Mouse (Mus musculus) embryonic fibroblast, embryonic 13.5 days (primary cell): Measurements from ENCODE around the gene Foxp1. TPM values are rescaled to one million over a fixed set of nuclear protein-coding genes. Genes with fewer than 3 reads are reported as not detected.

ENCODE experiments used
- H3K27ac ChIP-seq: 2 replicates; pipeline ENCODE4 v1.5.1; 2012; ENCODE audit warnings: low read length, control low read depth, inconsistent platforms; ENCODE audit not compliant: insufficient read depth
- H3K4me1 ChIP-seq: 2 replicates; pipeline ENCODE4 v1.6.1; 2011; ENCODE audit warnings: low read length; ENCODE audit not compliant: control insufficient read depth, insufficient read depth
- H3K4me3 ChIP-seq: 2 replicates; pipeline ENCODE4 v1.5.1; 2011; ENCODE audit warnings: mild to moderate bottlenecking, control low read depth, low read length; ENCODE audit not compliant: insufficient read depth
- CTCF ChIP-seq: IDR thresholded peaks from 2 replicates; pipeline ENCODE4 v1.5.1; 2011; ENCODE audit warnings: mild to moderate bottlenecking, control low read depth, low read length, moderate library complexity, borderline replicate concordance; ENCODE audit not compliant: insufficient read depth
- POLR2A ChIP-seq: IDR thresholded peaks from 2 replicates; pipeline ENCODE4 v1.6.1; 2011; ENCODE audit warnings: low read depth, mild to moderate bottlenecking, control low read depth, low read length, moderate library complexity
- polyA plus RNA-seq: library from polyadenylated mRNA; stranded (reverse); fragments of >200 nt; gene quantifications from 2 replicates; pipeline ENCODE4 v1.2.4, GENCODE M21; 2011; ENCODE audit warnings: low read depth; ENCODE audit not compliant: missing spikeins, insufficient read length

Foxp1 gene
- 135 and 137 TPM in 2 replicates for polyA plus RNA-seq

GRCm38 (mm10) chr6:99522359-99523108 lies at the start of gene Foxp1:
Gene Foxp1, minus strand, starts transcription at chr6:99522721.
- H3K4me1 ChIP-seq = no peaks in the 10 kb centered on the region
- peak within 1 kb of the TSS; percentile 84 for H3K4me3 ChIP-seq
- TF ChIP-seq CTCF (no peak), POLR2A (no peak)
- peak within 1 kb of the TSS; percentile 87 for H3K27ac ChIP-seq

GRCm38 (mm10) chr6:99572071-99572470 lies 49.5 kb upstream of the Foxp1 start:
- no peak overlapping the region for H3K4me3 ChIP-seq
- no peaks in the 10 kb centered on the region for H3K4me1 ChIP-seq
- no peak overlapping the region for H3K27ac ChIP-seq
- TF ChIP-seq POLR2A (no peak), CTCF (no peak)

- TF ChIP-seq CTCF (no peak), POLR2A (no peak)
- H3K4me3 ChIP-seq = no peak overlapping the region
Observed at GRCm38 (mm10) chr6:99566921-99567320, 44.4 kb upstream of the Foxp1 start.

GRCm38 (mm10) chr6:99564766-99565165 lies 42.2 kb upstream of the Foxp1 start:
- no peak overlapping the region for H3K27ac ChIP-seq
- no peak overlapping the region for H3K4me3 ChIP-seq
- H3K4me1 ChIP-seq = no peaks in the 10 kb centered on the region
- no peak for TF ChIP-seq CTCF
- no peak for TF ChIP-seq POLR2A

More at GRCm38 (mm10) chr6:99566921-99567320, 44.4 kb upstream of the Foxp1 start:
- Histone ChIP-seq H3K4me1 (no peaks in the 10 kb centered on the region), H3K27ac (no peak overlapping the region)

- no peak overlapping the region for H3K27ac ChIP-seq
- TF ChIP-seq CTCF (no peak), POLR2A (no peak)
- H3K4me3 ChIP-seq = no peak overlapping the region
- no peaks in the 10 kb centered on the region for H3K4me1 ChIP-seq
Observed at GRCm38 (mm10) chr6:99556950-99557349, 34.4 kb upstream of the Foxp1 start.

GRCm38 (mm10) chr6:99552816-99553215 lies 30.3 kb upstream of the Foxp1 start:
- H3K27ac ChIP-seq = no peak overlapping the region
- no peaks in the 10 kb centered on the region for H3K4me1 ChIP-seq
- no peak for TF ChIP-seq POLR2A
- TF ChIP-seq CTCF = no peak
- H3K4me3 ChIP-seq = no peak overlapping the region

- Histone ChIP-seq H3K4me1 (no peaks in the 10 kb centered on the region), H3K4me3 (no peak overlapping the region), H3K27ac (no peak overlapping the region)
- TF ChIP-seq CTCF (no peak), POLR2A (no peak)
Observed at GRCm38 (mm10) chr6:99546416-99546815, 23.9 kb upstream of the Foxp1 start.

- Histone ChIP-seq H3K4me3 (no peak overlapping the region), H3K27ac (no peak overlapping the region), H3K4me1 (no peaks in the 10 kb centered on the region)
- TF ChIP-seq POLR2A (no peak), CTCF (no peak)
Observed at GRCm38 (mm10) chr6:99545437-99545836, 22.9 kb upstream of the Foxp1 start.

GRCm38 (mm10) chr6:99541105-99541504 lies 18.6 kb upstream of the Foxp1 start:
- H3K4me3 ChIP-seq = no peak overlapping the region
- H3K4me1 ChIP-seq = no peaks in the 10 kb centered on the region
- TF ChIP-seq CTCF (no peak), POLR2A (no peak)
- no peak overlapping the region for H3K27ac ChIP-seq

GRCm38 (mm10) chr6:99540653-99541052 lies 18.1 kb upstream of the Foxp1 start:
- TF ChIP-seq CTCF (no peak), POLR2A (no peak)
- no peaks in the 10 kb centered on the region for H3K4me1 ChIP-seq
- H3K4me3 ChIP-seq = no peak overlapping the region
- no peak overlapping the region for H3K27ac ChIP-seq

GRCm38 (mm10) chr6:99540146-99540545 lies 17.6 kb upstream of the Foxp1 start:
- Histone ChIP-seq H3K4me1 (no peaks in the 10 kb centered on the region), H3K27ac (no peak overlapping the region), H3K4me3 (no peak overlapping the region)
- no peak for TF ChIP-seq CTCF
- no peak for TF ChIP-seq POLR2A
